Mouse (Mus musculus) forebrain, postnatal 0 days (tissue): Measurements from ENCODE around the gene Arhgef12. TPM values are rescaled to one million over a fixed set of nuclear protein-coding genes. Genes with fewer than 3 reads are reported as not detected.
A peak's percentile ranks its signal among the peaks of the same experiment; 100 is the strongest.
"Not testable (repeated sequence)": the region's sequence is repeated elsewhere in the genome, so short reads cannot be mapped to it uniquely, and the experiment has no call there.

Source experiments
- ATAC-seq: fragments of 200-750 bp; cut with Nextera tagmentation; 2 replicates; pipeline ENCODE4 v1.8.0; 2017; ENCODE audit warnings: mild to moderate bottlenecking, moderate library complexity
- DNase-seq: peaks from one replicate; pipeline ENCODE4 v3.0.0-alpha.2; 2015
- H3K27ac ChIP-seq: fragments of 300-500 bp; sonication (generic); 2 replicates; pipeline ENCODE4 v1.5.1; 2014; ENCODE audit warnings: low read depth, mild to moderate bottlenecking, antibody characterized with exemption, low read length, moderate library complexity, mixed read lengths
- H3K27me3 ChIP-seq: fragments of 300-500 bp; sonication (generic); 2 replicates; pipeline ENCODE4 v1.6.1; 2014; ENCODE audit warnings: mild to moderate bottlenecking, low read length, mixed read lengths; ENCODE audit not compliant: insufficient read depth
- H3K36me3 ChIP-seq: fragments of 300-500 bp; sonication (generic); 2 replicates; pipeline ENCODE4 v1.6.1; 2014; ENCODE audit warnings: mild to moderate bottlenecking, moderate library complexity; ENCODE audit not compliant: insufficient read depth
- H3K4me1 ChIP-seq: fragments of 300-500 bp; sonication (generic); 2 replicates; pipeline ENCODE4 v1.6.1; 2014; ENCODE audit warnings: antibody characterized with exemption; ENCODE audit not compliant: insufficient read depth
- H3K4me2 ChIP-seq: fragments of 300-500 bp; sonication (generic); 2 replicates; pipeline ENCODE4 v1.6.1; 2014; ENCODE audit warnings: low read depth, mild to moderate bottlenecking, moderate library complexity
- H3K4me3 ChIP-seq: fragments of 300-500 bp; sonication (generic); 2 replicates; pipeline ENCODE4 v1.5.1; 2014; ENCODE audit warnings: low read depth, low read length, mixed read lengths
- H3K9ac ChIP-seq: fragments of 300-500 bp; sonication (generic); 2 replicates; pipeline ENCODE4 v1.6.1; 2014; ENCODE audit warnings: mild to moderate bottlenecking
- H3K9me3 ChIP-seq: fragments of 300-500 bp; sonication (generic); 2 replicates; pipeline ENCODE4 v1.6.1; 2016; ENCODE audit warnings: low read length
- CTCF ChIP-seq: sonication (generic); IDR thresholded peaks from 2 replicates; pipeline ENCODE4 v1.5.1; 2016; ENCODE audit warnings: antibody characterized with exemption, control low read depth, low read depth
- WGBS: fragments of 180-500 bp; shearing (Covaris S2); extraction: QIAGEN DNeasy Blood & Tissue Kit; methylation state at CpG from one replicate; pipeline ENCODE4 v1.1.7; 2014; 5-methylcytosine and 5-hydroxymethylcytosine counted together
- polyA plus RNA-seq: library from polyadenylated mRNA; unstranded; fragments of >200 nt; fragmentation: Nextera tagmentation; extraction: Ambion mirVana; gene quantifications from 2 replicates; pipeline ENCODE4 v1.2.1, GENCODE M21; 2015
- total RNA-seq: library from RNA; depleted of rRNA; stranded (reverse); fragments of >200 nt; gene quantifications from 2 replicates; pipeline ENCODE4 v1.2.3, GENCODE M21; 2014

Gene Arhgef12
- total and polyA plus RNA-seq, 2 experiments from 2014 or later, result 12.2 to 98.7 TPM

- WGBS, result 36% methylated on average over 1 of the region's 1 CpGs
- ATAC-seq, result no peak
- H3K4me3 ChIP-seq, result no peak overlapping the region
- peak; percentile 22 for TF ChIP-seq CTCF
- DNase-seq, result no peak
- no peaks in the 10 kb centered on the region for H3K9me3 ChIP-seq
- no peaks in the 10 kb centered on the region for H3K4me1 ChIP-seq
- no peak overlapping the region for H3K27ac ChIP-seq
- H3K9ac ChIP-seq, result no peak overlapping the region
- H3K4me2 ChIP-seq, result no peak overlapping the region
- no peaks in the 10 kb centered on the region for H3K27me3 ChIP-seq
- no peaks in the 10 kb centered on the region for H3K36me3 ChIP-seq
Observed at GRCm38 (mm10) chr9:43122379-43122778, 15.3 kb upstream of the Arhgef12 start.

- H3K27ac ChIP-seq, H3K4me1 ChIP-seq, DNase-seq, H3K27me3 ChIP-seq, H3K9ac ChIP-seq, H3K4me3 ChIP-seq, ATAC-seq, H3K36me3 ChIP-seq, H3K9me3 ChIP-seq, H3K4me2 ChIP-seq: not testable (repeated sequence)
- WGBS, result 94% methylated on average over 2 of the region's 2 CpGs
Observed at GRCm38 (mm10) chr9:43121948-43122347, 14.9 kb upstream of the Arhgef12 start.

- 0 out of 2 replicates have a peak, but pooled peaks cover 5% of the 10 kb centered on the region for H3K36me3 ChIP-seq
- H3K4me2 ChIP-seq, result peak overlapping the region; percentile 72
- H3K27ac ChIP-seq, result peak overlapping the region; percentile 9; the same call in 1 of the 2 replicates
- 0 out of 2 replicates have a peak, but pooled peaks cover 4% of the 10 kb centered on the region for H3K4me1 ChIP-seq
- no peak for TF ChIP-seq CTCF
- H3K9ac ChIP-seq, result no peak overlapping the region
- H3K4me3 ChIP-seq, result peak overlapping the region; percentile 68; the same call in 1 of the 2 replicates
- H3K27me3 ChIP-seq, result no peaks in the 10 kb centered on the region
- DNase-seq (no peak), ATAC-seq (no peak)
- H3K9me3 ChIP-seq, result no peaks in the 10 kb centered on the region
- WGBS, result 83% methylated on average over 6 of the region's 6 CpGs
Observed at GRCm38 (mm10) chr9:43116997-43117336, 9.9 kb upstream of the Arhgef12 start.

DNA sequence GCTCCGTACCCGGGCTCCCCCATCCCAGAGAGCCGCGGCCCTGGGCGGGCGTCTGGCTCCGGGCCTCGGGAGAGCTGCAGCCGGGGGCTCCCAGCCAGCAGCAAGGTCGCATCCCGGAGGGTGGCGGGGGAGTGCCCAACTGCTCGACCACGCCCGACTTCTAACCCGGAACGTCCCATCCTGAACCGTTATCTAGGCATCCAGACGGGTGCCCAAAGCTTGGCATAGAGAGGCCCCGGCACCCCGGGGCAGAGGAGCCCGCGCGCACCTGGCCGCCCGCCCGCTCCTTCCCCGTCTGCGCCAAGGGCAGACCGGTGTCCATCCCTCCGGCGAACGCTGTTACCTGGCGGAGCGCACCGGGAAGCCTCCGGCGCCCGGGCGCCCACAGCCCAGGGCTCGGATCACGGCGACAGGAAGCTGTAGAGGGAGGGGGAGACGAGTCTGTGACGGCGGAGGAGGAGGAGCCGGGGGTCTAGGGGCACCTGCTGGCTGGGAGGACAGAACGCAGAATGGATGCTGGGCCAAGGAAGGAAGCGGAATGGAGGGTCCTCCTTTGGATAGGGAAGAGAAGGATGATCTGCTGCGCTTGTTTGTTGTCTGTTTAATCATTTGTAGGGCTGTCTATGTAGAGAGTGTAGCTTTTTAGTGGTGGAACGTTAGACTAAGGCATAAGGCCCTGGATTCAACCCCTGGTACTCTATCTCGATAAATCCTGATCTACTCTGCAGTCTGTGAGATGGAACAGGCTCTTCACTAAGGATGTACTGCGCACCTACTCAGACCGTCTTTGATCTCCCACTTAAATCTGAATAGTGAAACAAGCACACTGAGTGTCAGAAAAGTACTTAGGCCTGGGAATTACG lies 9.3 kb upstream of the Arhgef12 start, which contains the start of gene Tmem136:
TSS of gene Tmem136 (minus strand) at position 437 of the 863 bp plus-strand sequence.
- no peaks in the 10 kb centered on the region for H3K27me3 ChIP-seq
- peak within 1 kb of the TSS; percentile 9 for H3K27ac ChIP-seq
- 3% methylated on average over 55 of the region's 55 CpGs for WGBS
- ATAC-seq (peak; percentile 99), DNase-seq (peak; percentile 87)
- TF ChIP-seq CTCF, result peak; percentile 54
- H3K9me3 ChIP-seq, result no peaks in the 10 kb centered on the region
- peak within 1 kb of the TSS; percentile 72 for H3K4me2 ChIP-seq
- H3K4me3 ChIP-seq, result peak within 1 kb of the TSS; percentile 68
- H3K9ac ChIP-seq, result peak within 1 kb of the TSS; percentile 83
- H3K4me1 ChIP-seq, result 0 out of 2 replicates have a peak, but pooled peaks cover 4% of the 10 kb centered on the region
- peaks cover 11% of the 10 kb centered on the region for H3K36me3 ChIP-seq

GRCm38 (mm10) chr9:43115431-43116133 lies 8.5 kb upstream of the Arhgef12 start:
- H3K36me3 ChIP-seq, result peaks cover 19% of the 10 kb centered on the region
- DNase-seq (no peak), ATAC-seq (peak; percentile 1; the same call in 1 of the 2 replicates)
- H3K9ac ChIP-seq, result peak overlapping the region; percentile 83
- H3K4me1 ChIP-seq, result 0 out of 2 replicates have a peak, but pooled peaks cover 4% of the 10 kb centered on the region
- H3K27ac ChIP-seq, result 0 out of 2 replicates have a peak overlapping the region, but pooled peaks have one; percentile 9
- H3K27me3 ChIP-seq, result no peaks in the 10 kb centered on the region
- H3K9me3 ChIP-seq, result no peaks in the 10 kb centered on the region
- H3K4me3 ChIP-seq, result peak overlapping the region; percentile 68
- TF ChIP-seq CTCF, result no peak
- peak overlapping the region; percentile 72 for H3K4me2 ChIP-seq
- 9% methylated on average over 12 of the region's 12 CpGs for WGBS

DNA sequence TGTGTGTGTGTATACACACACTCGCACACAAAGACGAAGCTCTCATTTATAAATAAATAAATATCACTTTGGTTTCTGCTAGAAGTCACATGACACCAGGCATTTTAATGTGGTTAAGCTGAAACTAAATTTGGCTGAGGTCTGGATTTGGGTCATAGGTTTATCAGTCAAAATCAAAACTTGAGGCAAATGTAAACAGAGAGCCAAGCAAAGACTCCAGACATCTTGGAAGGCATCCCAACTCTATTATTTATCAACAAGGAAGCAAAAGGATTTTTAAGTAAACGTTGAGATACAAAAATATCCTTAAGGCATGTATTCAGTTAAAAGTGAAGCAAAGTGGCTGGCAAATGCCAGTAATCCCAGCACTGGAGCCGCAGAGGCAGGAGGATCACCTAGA lies 7.8 kb upstream of the Arhgef12 start:
- H3K4me2 ChIP-seq, result no peak overlapping the region
- peaks cover 26% of the 10 kb centered on the region for H3K36me3 ChIP-seq
- no peaks in the 10 kb centered on the region for H3K9me3 ChIP-seq
- 92% methylated on average over 4 of the region's 4 CpGs for WGBS
- H3K27me3 ChIP-seq, result no peaks in the 10 kb centered on the region
- no peak overlapping the region for H3K9ac ChIP-seq
- TF ChIP-seq CTCF, result no peak
- H3K4me3 ChIP-seq, result no peak overlapping the region
- no peak overlapping the region for H3K27ac ChIP-seq
- ATAC-seq, result no peak
- no peak for DNase-seq
- H3K4me1 ChIP-seq, result 0 out of 2 replicates have a peak, but pooled peaks cover 4% of the 10 kb centered on the region
